ENCODE assay signal across 9 mouse cellular contexts in the genomic region with DNA sequence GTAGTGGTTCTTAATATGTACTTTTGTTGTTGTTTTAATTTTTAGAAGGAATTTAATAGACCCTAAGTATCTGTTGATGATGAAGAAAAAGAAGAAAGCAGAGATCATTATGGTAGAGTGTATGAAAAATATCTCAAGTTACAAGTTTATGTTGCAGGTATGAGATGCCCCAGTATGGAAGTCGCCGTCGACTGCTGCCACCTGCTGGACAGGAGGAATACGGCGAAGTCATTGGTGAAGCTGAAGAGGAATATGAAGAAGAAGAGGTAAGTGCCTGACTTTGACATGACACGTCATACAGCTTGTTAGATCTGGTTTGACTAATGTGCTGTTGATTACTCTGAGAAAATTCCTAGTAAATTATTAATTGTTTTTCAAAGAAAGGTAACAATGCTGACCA.
A peak's percentile ranks its signal among the peaks of the same experiment; 100 is the strongest.
DNase-seq lines count a peak whose midpoint lies in the region; ATAC-seq and TF ChIP-seq lines count a peak whose summit lies in the region.
"Had no signal": no experiment of that assay in that cellular context is flagged by ENCODE, and none has a peak within 500 bp of the region (broad histone marks: within the 10 kb centered on the region; RNA-seq: fewer than 3 reads in every experiment).

No protein-coding gene starts in this region.

- no peak for ATAC-seq in liver, embryonic 14.5 days (ENCODE audit: insufficient read depth)
- no peak for ATAC-seq in midbrain, embryonic 13.5 days
- ATAC-seq in megakaryocyte-erythroid progenitor cell, adult 5-6 weeks (replicated peaks; ENCODE audit: low FRiP score, low TSS enrichment, poor library complexity, severe bottlenecking) = no peak

- H3K27me3 ChIP-seq in E14TG2a.4 (ENCODE audit: insufficient read depth, low read length) = no peaks in the 10 kb centered on the region
- H3K27me3 ChIP-seq in liver, embryonic 14.5 days (ENCODE audit: control insufficient read depth, insufficient read depth, low read length) = no peaks in the 10 kb centered on the region
- H3K27me3 ChIP-seq in midbrain, embryonic 13.5 days = no peaks in the 10 kb centered on the region

- no peaks in the 10 kb centered on the region for H3K36me3 ChIP-seq in E14TG2a.4 (ENCODE audit: insufficient read depth, low read length)
- no peaks in the 10 kb centered on the region for H3K36me3 ChIP-seq in liver, embryonic 14.5 days (replicated peaks; ENCODE audit: control insufficient read depth, insufficient read depth, low read depth)
- H3K36me3 ChIP-seq in midbrain, embryonic 13.5 days = no peaks in the 10 kb centered on the region

- H3K4me2 ChIP-seq in liver, embryonic 14.5 days (ENCODE audit: low read depth) = no peak overlapping the region
- H3K4me2 ChIP-seq in midbrain, embryonic 13.5 days (replicated peaks) = no peak overlapping the region

- no peaks in the 10 kb centered on the region for H3K9me3 ChIP-seq in E14TG2a.4 (ENCODE audit: low read length)
- H3K9me3 ChIP-seq in liver, embryonic 14.5 days (ENCODE audit: control insufficient read depth, low read length) = no peaks in the 10 kb centered on the region
- H3K9me3 ChIP-seq in midbrain, embryonic 13.5 days = no peaks in the 10 kb centered on the region

- TF ChIP-seq EP300 in liver, embryonic 14.5 days (IDR thresholded peaks at IDR 0.05; ENCODE audit: low read depth) = no peak

- peak; percentile 71 for TF ChIP-seq CTCF in layer of hippocampus, adult 2 months (conservative IDR thresholded peaks at IDR 0.05)
- TF ChIP-seq CTCF in E14TG2a.4 (conservative IDR thresholded peaks at IDR 0.05; ENCODE audit: low read length) = peak; percentile 51
- TF ChIP-seq CTCF in liver, embryonic 14.5 days (IDR thresholded peaks at IDR 0.05; ENCODE audit: low read depth) = peak; percentile 51

- H3K9ac ChIP-seq in liver, embryonic 14.5 days (replicated peaks) = no peak overlapping the region
- H3K9ac ChIP-seq in midbrain, embryonic 13.5 days (replicated peaks) = no peak overlapping the region

- no peak overlapping the region for H3K4me3 ChIP-seq in layer of hippocampus, adult 2 months
- no peak overlapping the region for H3K4me3 ChIP-seq in E14TG2a.4 (replicated peaks; ENCODE audit: low read length)
- no peak overlapping the region for H3K4me3 ChIP-seq in liver, embryonic 14.5 days (ENCODE audit: insufficient read depth in 1 of 2, low read depth in 2 of 2, low read length in 2 of 2)
- no peak overlapping the region for H3K4me3 ChIP-seq in midbrain, embryonic 13.5 days (replicated peaks)

- 45% methylated on average over 6 of the region's 6 CpGs for WGBS in liver, embryonic 14.5 days (ENCODE audit: insufficient replicate concordance)
- 63% methylated on average over 6 of the region's 6 CpGs for WGBS in midbrain, embryonic 13.5 days

- no peak for DNase-seq in layer of hippocampus, adult 2 months (ENCODE audit: low spot score in 2 of 2)
- no peak for DNase-seq in layer of hippocampus, adult 18-20 months (ENCODE audit: low spot score in 2 of 2)
- peak; percentile 49 for DNase-seq in R1 (ENCODE audit: low read depth, low spot score)
- no peak for DNase-seq in liver, embryonic 14.5 days (ENCODE audit: low read depth in 3 of 3, low spot score in 3 of 3)
- DNase-seq: cerebellum, adult 9-10 months; layer of hippocampus, adult 9-11 months had no signal

- no peak overlapping the region for H3K27ac ChIP-seq in layer of hippocampus, adult 2 months
- H3K27ac ChIP-seq in liver, embryonic 14.5 days = no peak overlapping the region
- H3K27ac ChIP-seq in midbrain, embryonic 13.5 days = no peak overlapping the region

- H3K4me1 ChIP-seq in E14TG2a.4 (replicated peaks; ENCODE audit: low read depth, low read length) = no peaks in the 10 kb centered on the region
- H3K4me1 ChIP-seq in liver, embryonic 14.5 days (replicated peaks; ENCODE audit: control insufficient read depth in 2 of 2, insufficient read depth in 2 of 2, low read length in 1 of 2) = no peaks in the 10 kb centered on the region
- H3K4me1 ChIP-seq in midbrain, embryonic 13.5 days (replicated peaks) = no peaks in the 10 kb centered on the region
